Mouse (Mus musculus) myocyte (in vitro differentiated cells): ENCODE results near the gene Pan3. TPM values are rescaled to one million over a fixed set of nuclear protein-coding genes. Genes with fewer than 3 reads are reported as not detected.

Source experiments
- H3K27me3 ChIP-seq: one replicate; pipeline ENCODE4 v1.6.1; 2011; ENCODE audit not compliant: control insufficient read depth, insufficient read depth, insufficient read length
- H3K36me3 ChIP-seq: one replicate; pipeline ENCODE4 v1.6.1; 2011; ENCODE audit not compliant: control insufficient read depth, insufficient read depth
- H3K4me2 ChIP-seq: one replicate; pipeline ENCODE4 v1.6.1; 2011; ENCODE audit warnings: low read depth, control low read depth
- H3K4me3 ChIP-seq: one replicate; pipeline ENCODE4 v1.5.1; 2011; ENCODE audit warnings: mild to moderate bottlenecking, control low read depth, moderate library complexity
- H3K79me2 ChIP-seq: one replicate; pipeline ENCODE4 v1.6.1; 2011; ENCODE audit not compliant: control insufficient read depth, insufficient read depth
- H3ac ChIP-seq: one replicate; pipeline ENCODE4 v1.6.1; 2011; ENCODE audit not compliant: control insufficient read depth, insufficient read length
- CEBPB ChIP-seq: IDR thresholded peaks from 2 replicates; pipeline ENCODE4 v1.6.1; 2011; ENCODE audit warnings: mild to moderate bottlenecking, moderate library complexity; ENCODE audit not compliant: poor library complexity, insufficient read depth, severe bottlenecking
- E2F4 ChIP-seq: IDR thresholded peaks from one replicate; pipeline ENCODE4 v1.6.1; 2011; ENCODE audit warnings: mild to moderate bottlenecking, control low read depth, moderate library complexity; ENCODE audit not compliant: insufficient read depth
- MAX ChIP-seq: IDR thresholded peaks from one replicate; pipeline ENCODE4 v1.6.1; 2011; ENCODE audit warnings: low read depth, mild to moderate bottlenecking, control low read depth
- MYOD1 ChIP-seq, 3 experiments: IDR thresholded peaks; one replicate each; pipeline ENCODE4 v1.6.1; 2011; ENCODE audit warnings: control low read depth in 2 of 3, low read depth in 2 of 3, mild to moderate bottlenecking in 2 of 3, moderate library complexity in 1 of 3; ENCODE audit not compliant: insufficient read length in 2 of 3, control insufficient read depth in 1 of 3
- MYOG ChIP-seq, 3 experiments: IDR thresholded peaks; one replicate each; pipeline ENCODE4 v1.6.1; 2011; ENCODE audit warnings: control low read depth in 2 of 3, low read depth in 2 of 3, mild to moderate bottlenecking in 2 of 3; ENCODE audit not compliant: insufficient read length in 2 of 3, control insufficient read depth in 1 of 3, insufficient read depth in 1 of 3
- POLR2A ChIP-seq: IDR thresholded peaks from one replicate; pipeline ENCODE4 v1.6.1; 2011; ENCODE audit warnings: low read depth, mild to moderate bottlenecking, control low read depth, moderate library complexity; ENCODE audit not compliant: insufficient read length
- POLR2AphosphoS2 ChIP-seq: IDR thresholded peaks from one replicate; pipeline ENCODE4 v1.6.1; 2011; ENCODE audit warnings: low read depth, control low read depth; ENCODE audit not compliant: insufficient read length
- REST ChIP-seq: IDR thresholded peaks from one replicate; pipeline ENCODE4 v1.6.1; 2011; ENCODE audit warnings: mild to moderate bottlenecking, control low read depth, moderate library complexity; ENCODE audit not compliant: insufficient read depth, insufficient read length
- SRF ChIP-seq: IDR thresholded peaks from one replicate; pipeline ENCODE4 v1.6.1; 2011; ENCODE audit warnings: low read depth; ENCODE audit not compliant: control insufficient read depth, insufficient read length
- TCF12 ChIP-seq: IDR thresholded peaks from one replicate; pipeline ENCODE4 v1.6.1; 2011; ENCODE audit warnings: mild to moderate bottlenecking, control low read depth; ENCODE audit not compliant: poor library complexity, insufficient read depth, severe bottlenecking
- TCF3 ChIP-seq: IDR thresholded peaks from one replicate; pipeline ENCODE4 v1.6.1; 2011; ENCODE audit warnings: low read depth, control low read depth; ENCODE audit not compliant: insufficient read length
- USF1 ChIP-seq: IDR thresholded peaks from one replicate; pipeline ENCODE4 v1.6.1; 2011; ENCODE audit warnings: low read depth, mild to moderate bottlenecking, control low read depth, moderate library complexity
- polyA plus RNA-seq: library from polyadenylated mRNA; unstranded; fragments of >200 nt; fragmentation: generic; extraction: Trizol; gene quantifications from one replicate; pipeline ENCODE4 v1.2.1, GENCODE M21; 2012; ENCODE audit warnings: missing spikeins

Gene Pan3
- polyA plus RNA-seq, 1 experiment = 10.9 TPM

DNA sequence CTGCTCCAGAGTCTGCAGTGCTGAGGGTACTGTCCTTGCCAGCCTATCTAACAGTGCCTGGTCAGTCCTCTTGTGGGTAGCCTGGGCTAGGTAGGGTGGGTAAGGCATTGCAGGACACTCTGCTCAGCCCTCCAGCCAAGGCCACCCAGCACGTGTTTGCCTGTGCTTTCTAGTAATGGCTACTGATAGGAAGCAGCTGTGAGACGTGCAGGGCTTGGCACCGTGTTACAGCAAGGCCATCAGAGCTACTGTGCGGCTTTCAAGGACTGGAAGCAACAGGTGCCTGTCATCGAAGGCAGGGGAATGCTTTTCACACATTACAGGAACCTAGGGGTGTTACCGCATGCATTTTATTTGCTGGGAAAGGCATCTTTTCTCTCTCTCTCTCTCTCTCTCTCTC lies 147.0 kb downstream of the Pan3 start:
- Histone ChIP-seq H3K4me2 (no peak overlapping the region), H3K36me3 (no peaks in the 10 kb centered on the region), H3K4me3 (no peak overlapping the region), H3K27me3 (no peaks in the 10 kb centered on the region), H3K79me2 (no peaks in the 10 kb centered on the region), H3ac (no peak overlapping the region)
- TF ChIP-seq MYOG (IDR thresholded peaks at IDR 0.05; ENCODE audit: control insufficient read depth in 1 of 3, insufficient read depth in 1 of 3, insufficient read length in 2 of 3, low read depth in 2 of 3) = peak; percentile 90 to 96 (median 90)
- no peak for TF ChIP-seq POLR2A
- TF ChIP-seq TCF3 = peak; percentile 58
- peak; percentile 54 for TF ChIP-seq TCF12
- no peak for TF ChIP-seq REST
- TF ChIP-seq MAX = no peak
- peak; percentile 73 to 85 (median 79) for TF ChIP-seq MYOD1 (IDR thresholded peaks at IDR 0.05; ENCODE audit: control insufficient read depth in 1 of 3, insufficient read length in 2 of 3, low read depth in 2 of 3)

DNA sequence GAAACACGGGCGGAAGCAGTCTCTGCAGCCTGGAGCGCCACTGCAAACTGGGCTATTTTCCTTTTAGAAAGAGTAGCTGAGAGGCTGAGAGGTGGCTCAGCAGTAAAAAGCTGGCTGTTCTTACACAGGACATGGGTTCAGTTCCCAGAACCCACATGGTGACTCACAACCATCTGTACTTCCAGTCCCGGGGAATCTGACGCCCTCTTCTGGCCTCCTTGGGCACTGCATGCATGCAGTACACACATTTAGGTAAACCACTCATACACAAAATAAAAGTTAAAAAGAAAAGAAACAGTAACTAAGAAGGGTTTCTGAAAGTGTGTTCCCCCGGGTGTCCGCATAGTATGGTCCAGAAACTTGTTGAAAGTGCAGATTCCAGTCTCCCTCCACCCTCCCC lies 149.2 kb downstream of the Pan3 start:
- H3ac ChIP-seq = no peak overlapping the region
- TF ChIP-seq TCF3 (no peak), CEBPB (no peak), MYOG (IDR thresholded peaks at IDR 0.05; ENCODE audit: control insufficient read depth in 1 of 3, insufficient read depth in 1 of 3, insufficient read length in 2 of 3, low read depth in 2 of 3) (no peak), MAX (no peak), POLR2AphosphoS2 (no peak), REST (no peak), USF1 (no peak), MYOD1 (IDR thresholded peaks at IDR 0.05; ENCODE audit: control insufficient read depth in 1 of 3, insufficient read length in 2 of 3, low read depth in 2 of 3) (no peak), TCF12 (no peak), SRF (no peak), POLR2A (no peak)
- H3K79me2 ChIP-seq = no peaks in the 10 kb centered on the region
- no peak overlapping the region for H3K4me2 ChIP-seq
- H3K4me3 ChIP-seq = no peak overlapping the region
- no peaks in the 10 kb centered on the region for H3K27me3 ChIP-seq
- H3K36me3 ChIP-seq = no peaks in the 10 kb centered on the region

DNA sequence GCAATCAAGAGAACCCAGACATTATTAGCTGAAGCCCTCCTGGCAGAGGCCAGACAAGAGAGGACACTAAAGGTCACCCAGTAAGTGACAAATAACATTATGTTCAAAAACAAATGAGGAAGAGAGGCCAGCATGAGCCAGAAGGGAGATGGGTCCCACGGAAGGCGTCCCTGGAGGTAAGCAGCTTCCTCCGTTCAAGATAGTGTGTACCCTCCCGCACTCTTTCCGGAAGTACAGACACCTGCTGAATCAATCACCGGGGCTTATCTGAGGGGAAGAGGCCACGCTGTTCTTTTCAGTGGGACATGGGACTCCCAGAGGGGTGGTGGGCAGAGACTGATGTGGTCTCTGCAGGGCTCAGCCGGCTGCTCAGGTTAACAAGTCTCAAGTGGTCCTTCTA lies 149.7 kb downstream of the Pan3 start:
- Histone ChIP-seq H3K36me3 (no peaks in the 10 kb centered on the region), H3K4me2 (no peak overlapping the region), H3K27me3 (no peaks in the 10 kb centered on the region), H3K4me3 (no peak overlapping the region), H3K79me2 (no peaks in the 10 kb centered on the region), H3ac (no peak overlapping the region)
- no peak for TF ChIP-seq REST
- TF ChIP-seq POLR2A = no peak
- TF ChIP-seq MYOD1 (IDR thresholded peaks at IDR 0.05; ENCODE audit: control insufficient read depth in 1 of 3, insufficient read length in 2 of 3, low read depth in 2 of 3) = no peak
- no peak for TF ChIP-seq CEBPB
- no peak for TF ChIP-seq MYOG (IDR thresholded peaks at IDR 0.05; ENCODE audit: control insufficient read depth in 1 of 3, insufficient read depth in 1 of 3, insufficient read length in 2 of 3, low read depth in 2 of 3)
- no peak for TF ChIP-seq E2F4

DNA sequence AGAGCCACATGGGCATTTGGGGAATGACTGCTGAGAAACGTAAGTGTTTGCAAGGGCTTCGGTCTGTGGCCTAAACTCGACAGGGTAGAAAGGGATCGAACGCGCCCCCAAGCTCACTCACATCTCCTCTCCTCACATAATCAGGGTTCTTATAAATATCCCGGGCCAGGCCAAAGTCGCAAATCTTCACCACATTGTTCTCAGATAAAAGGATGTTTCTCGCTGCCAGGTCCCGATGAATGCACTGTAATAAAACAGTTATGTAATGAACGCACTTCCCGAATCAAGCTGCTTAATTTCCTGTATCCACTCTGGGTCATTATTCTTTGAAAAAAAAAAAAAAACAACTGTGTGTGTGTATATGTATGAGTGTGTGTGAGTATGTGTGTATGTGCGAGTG lies 150.2 kb downstream of the Pan3 start:
- Histone ChIP-seq H3K4me3 (no peak overlapping the region), H3K27me3 (no peaks in the 10 kb centered on the region), H3ac (no peak overlapping the region), H3K36me3 (no peaks in the 10 kb centered on the region), H3K4me2 (no peak overlapping the region), H3K79me2 (no peaks in the 10 kb centered on the region)
- TF ChIP-seq USF1 (no peak), CEBPB (no peak), MYOD1 (IDR thresholded peaks at IDR 0.05; ENCODE audit: control insufficient read depth in 1 of 3, insufficient read length in 2 of 3, low read depth in 2 of 3) (no peak), E2F4 (no peak), MYOG (IDR thresholded peaks at IDR 0.05; ENCODE audit: control insufficient read depth in 1 of 3, insufficient read depth in 1 of 3, insufficient read length in 2 of 3, low read depth in 2 of 3) (no peak), REST (no peak), POLR2AphosphoS2 (no peak), TCF3 (no peak), TCF12 (no peak), POLR2A (no peak), MAX (no peak), SRF (no peak)

DNA sequence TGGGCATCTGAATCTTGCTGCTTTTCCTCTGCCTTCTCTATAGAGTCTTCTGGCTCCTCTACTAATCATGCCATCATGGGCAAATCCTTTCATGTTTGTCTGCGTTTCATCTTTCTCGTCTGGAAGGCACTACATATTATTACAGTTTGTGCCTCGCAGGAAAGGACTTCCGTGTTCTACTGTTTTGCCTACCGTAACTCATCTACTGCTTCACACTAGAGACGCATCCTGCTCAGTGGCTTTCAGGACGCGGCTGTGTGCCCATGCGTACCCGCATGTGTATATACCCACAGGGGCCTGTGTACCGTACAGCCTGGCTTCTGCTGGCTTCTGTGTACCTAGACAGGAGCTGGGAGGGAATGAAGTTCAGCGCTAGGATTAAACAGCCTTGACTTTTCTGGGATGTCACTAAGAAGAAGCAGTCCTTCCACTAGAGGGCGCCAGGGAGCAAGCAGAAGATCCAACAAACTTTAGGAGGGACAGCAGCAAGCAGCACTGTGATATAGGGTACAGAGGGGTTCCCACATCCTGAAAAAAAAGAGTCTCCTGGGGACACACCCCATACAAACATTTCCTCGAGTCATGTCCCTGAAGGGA lies 153.8 kb downstream of the Pan3 start:
- H3K27me3 ChIP-seq = no peaks in the 10 kb centered on the region
- no peaks in the 10 kb centered on the region for H3K79me2 ChIP-seq
- no peak overlapping the region for H3K4me2 ChIP-seq
- no peaks in the 10 kb centered on the region for H3K36me3 ChIP-seq
- no peak overlapping the region for H3K4me3 ChIP-seq
- no peak overlapping the region for H3ac ChIP-seq
- TF ChIP-seq USF1 = no peak
- no peak for TF ChIP-seq POLR2A
- no peak for TF ChIP-seq POLR2AphosphoS2
- no peak for TF ChIP-seq TCF12
- no peak for TF ChIP-seq REST
- no peak for TF ChIP-seq MYOG (IDR thresholded peaks at IDR 0.05; ENCODE audit: control insufficient read depth in 1 of 3, insufficient read depth in 1 of 3, insufficient read length in 2 of 3, low read depth in 2 of 3)
- no peak for TF ChIP-seq MAX
- TF ChIP-seq SRF = no peak
